Mouse (Mus musculus) limb, embryonic 13.5 days (tissue): ENCODE measurements around the gene Itih1. TPM values are rescaled to one million over a fixed set of nuclear protein-coding genes. Genes with fewer than 3 reads are reported as not detected.

Experiments used
- ATAC-seq: fragments of 200-750 bp; cut with Nextera tagmentation; 2 replicates; pipeline ENCODE4 v1.8.0; 2017; ENCODE audit warnings: low read depth, moderate number of reproducible peaks, moderate TSS enrichment; ENCODE audit not compliant: low FRiP score
- H3K27ac ChIP-seq: fragments of 300-500 bp; sonication (generic); 2 replicates; pipeline ENCODE4 v1.5.1; 2015; ENCODE audit warnings: inconsistent platforms, mild to moderate bottlenecking, moderate library complexity
- H3K27me3 ChIP-seq: fragments of 300-500 bp; sonication (generic); 2 replicates; pipeline ENCODE4 v1.6.1; 2015; ENCODE audit warnings: mild to moderate bottlenecking, inconsistent platforms
- H3K36me3 ChIP-seq: fragments of 300-500 bp; sonication (generic); 2 replicates; pipeline ENCODE4 v1.6.1; 2015; ENCODE audit warnings: inconsistent platforms, mild to moderate bottlenecking, moderate library complexity
- H3K4me1 ChIP-seq: fragments of 300-500 bp; sonication (generic); 2 replicates; pipeline ENCODE4 v1.6.1; 2015; ENCODE audit warnings: inconsistent platforms
- H3K4me2 ChIP-seq: fragments of 300-500 bp; sonication (generic); replicated peaks from 2 replicates; pipeline ENCODE4 v1.6.1; 2015; ENCODE audit warnings: inconsistent platforms, mild to moderate bottlenecking, moderate library complexity
- H3K4me3 ChIP-seq: fragments of 300-500 bp; sonication (generic); 2 replicates; pipeline ENCODE4 v1.5.1; 2015; ENCODE audit warnings: moderate library complexity, mild to moderate bottlenecking, inconsistent platforms
- H3K9ac ChIP-seq: fragments of 300-500 bp; sonication (generic); 2 replicates; pipeline ENCODE4 v1.6.1; 2015; ENCODE audit warnings: mild to moderate bottlenecking, inconsistent platforms
- H3K9me3 ChIP-seq: fragments of 300-500 bp; sonication (generic); 2 replicates; pipeline ENCODE4 v1.6.1; 2016; ENCODE audit warnings: inconsistent platforms
- WGBS: fragments of 180-500 bp; shearing (Covaris S2); methylation state at CpG from one replicate; pipeline ENCODE4 v1.1.7; 2015; 5-methylcytosine and 5-hydroxymethylcytosine counted together
- polyA plus RNA-seq: library from polyadenylated mRNA; unstranded; fragments of >200 nt; fragmentation: Nextera tagmentation; extraction: Ambion mirVana; gene quantifications from 2 replicates; pipeline ENCODE4 v1.2.1, GENCODE M21; 2015

Itih1 gene
- polyA plus RNA-seq, 1 experiment from 2014 or later, result not detected

GRCm38 (mm10) chr14:30902628-30903027 lies 40.5 kb downstream of the Itih1 start:
- no peak for ATAC-seq
- H3K4me3 ChIP-seq, result no peak overlapping the region
- no peaks in the 10 kb centered on the region for H3K36me3 ChIP-seq
- H3K27me3 ChIP-seq, result no peaks in the 10 kb centered on the region
- H3K9me3 ChIP-seq, result no peaks in the 10 kb centered on the region
- WGBS, result 89% methylated on average over 5 of the region's 5 CpGs
- no peak overlapping the region for H3K4me2 ChIP-seq
- H3K27ac ChIP-seq, result no peak overlapping the region
- no peaks in the 10 kb centered on the region for H3K4me1 ChIP-seq
- H3K9ac ChIP-seq, result no peak overlapping the region

DNA sequence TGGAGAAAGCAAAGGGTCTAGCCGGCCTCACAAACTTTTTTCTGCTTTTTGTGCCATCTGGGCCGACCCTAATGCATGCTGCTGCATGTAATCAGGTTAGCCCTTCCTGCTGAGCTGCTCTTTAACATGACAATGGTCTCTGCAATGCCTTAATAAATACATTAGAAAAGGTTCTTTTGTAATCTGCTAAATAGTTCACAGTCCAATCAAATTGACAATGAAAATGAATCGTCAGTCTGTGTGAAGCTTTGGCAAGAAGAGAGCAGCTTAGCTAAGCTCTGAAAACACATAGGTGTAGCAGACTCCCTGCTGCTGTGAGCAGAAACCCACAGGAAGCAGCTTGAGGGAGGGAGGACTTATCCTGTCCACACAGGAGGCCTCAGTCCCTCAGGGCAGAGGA lies 43.1 kb downstream of the Itih1 start:
- ATAC-seq, result no peak
- Histone ChIP-seq H3K36me3 (no peaks in the 10 kb centered on the region), H3K9me3 (no peaks in the 10 kb centered on the region), H3K4me2 (no peak overlapping the region), H3K27me3 (no peaks in the 10 kb centered on the region), H3K27ac (no peak overlapping the region), H3K4me3 (no peak overlapping the region), H3K4me1 (no peaks in the 10 kb centered on the region), H3K9ac (no peak overlapping the region)
- WGBS, result 72% methylated on average over 3 of the region's 3 CpGs

- peak overlapping the region; percentile 40 for H3K4me2 ChIP-seq
- peaks cover 8% of the 10 kb centered on the region; the same call in 1 of the 2 replicates for H3K4me1 ChIP-seq
Measured at GRCm38 (mm10) chr14:30888271-30888732, 54.8 kb downstream of the Itih1 start.

DNA sequence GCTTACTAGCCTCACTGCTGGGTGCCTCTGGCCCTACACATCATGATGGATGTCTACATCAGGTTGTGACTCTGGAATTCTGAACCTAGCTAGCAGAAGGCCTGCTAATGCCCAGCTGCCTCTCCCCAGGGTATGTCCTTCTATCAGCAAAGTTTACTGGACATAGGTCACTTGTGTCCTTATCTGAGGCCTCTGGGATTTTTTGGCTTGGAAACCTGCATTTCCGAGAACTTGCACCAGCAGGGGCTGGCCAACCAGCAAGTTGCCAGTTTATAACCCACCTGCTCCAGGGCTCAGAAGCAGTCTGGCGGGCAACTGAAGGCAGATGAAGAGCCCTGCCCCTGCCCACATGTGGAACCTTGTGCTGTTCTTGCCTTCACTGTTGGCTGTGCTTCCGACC lies 56.9 kb downstream of the Itih1 start, which contains the start of gene Itih4:
Gene Itih4, plus strand, starts transcription at position 273 of the 400 bp plus-strand sequence.
- Histone ChIP-seq H3K4me2 (no peak within 1 kb of the TSS), H3K4me1 (peaks cover 8% of the 10 kb centered on the region; the same call in 1 of the 2 replicates), H3K36me3 (no peaks in the 10 kb centered on the region), H3K27me3 (no peaks in the 10 kb centered on the region), H3K27ac (no peak within 1 kb of the TSS), H3K9ac (no peak within 1 kb of the TSS), H3K9me3 (no peaks in the 10 kb centered on the region), H3K4me3 (no peak within 1 kb of the TSS)
- ATAC-seq, result no peak
- WGBS, result 83% methylated on average over 3 of the region's 3 CpGs

More at GRCm38 (mm10) chr14:30888271-30888732, 54.8 kb downstream of the Itih1 start:
- H3K9me3 ChIP-seq, result no peaks in the 10 kb centered on the region
- no peak overlapping the region for H3K9ac ChIP-seq
- ATAC-seq, result no peak; the same call in 1 of the 2 replicates
- no peak overlapping the region for H3K27ac ChIP-seq
- H3K27me3 ChIP-seq, result no peaks in the 10 kb centered on the region
- WGBS, result 17% methylated on average over 9 of the region's 9 CpGs
- H3K36me3 ChIP-seq, result no peaks in the 10 kb centered on the region
- no peak overlapping the region for H3K4me3 ChIP-seq

GRCm38 (mm10) chr14:30885298-30885697 lies 57.8 kb downstream of the Itih1 start:
- WGBS, result 18% methylated on average over 3 of the region's 3 CpGs
- H3K36me3 ChIP-seq, result no peaks in the 10 kb centered on the region

GRCm38 (mm10) chr14:30881718-30882108 lies 61.4 kb downstream of the Itih1 start:
- Histone ChIP-seq H3K4me1 (peaks cover 14% of the 10 kb centered on the region), H3K4me3 (no peak overlapping the region), H3K27ac (no peak overlapping the region), H3K27me3 (no peaks in the 10 kb centered on the region), H3K4me2 (no peak overlapping the region), H3K9me3 (no peaks in the 10 kb centered on the region), H3K9ac (no peak overlapping the region), H3K36me3 (peaks cover 13% of the 10 kb centered on the region)
- 79% methylated on average over 3 of the region's 3 CpGs for WGBS
- ATAC-seq, result no peak

More at GRCm38 (mm10) chr14:30885298-30885697, 57.8 kb downstream of the Itih1 start:
- H3K27me3 ChIP-seq, result no peaks in the 10 kb centered on the region
- H3K4me3 ChIP-seq, result no peak overlapping the region
- H3K4me1 ChIP-seq, result peaks cover 8% of the 10 kb centered on the region; the same call in 1 of the 2 replicates
- ATAC-seq, result no peak
- H3K4me2 ChIP-seq, result no peak overlapping the region
- no peak overlapping the region for H3K27ac ChIP-seq
- no peaks in the 10 kb centered on the region for H3K9me3 ChIP-seq
- no peak overlapping the region for H3K9ac ChIP-seq

DNA sequence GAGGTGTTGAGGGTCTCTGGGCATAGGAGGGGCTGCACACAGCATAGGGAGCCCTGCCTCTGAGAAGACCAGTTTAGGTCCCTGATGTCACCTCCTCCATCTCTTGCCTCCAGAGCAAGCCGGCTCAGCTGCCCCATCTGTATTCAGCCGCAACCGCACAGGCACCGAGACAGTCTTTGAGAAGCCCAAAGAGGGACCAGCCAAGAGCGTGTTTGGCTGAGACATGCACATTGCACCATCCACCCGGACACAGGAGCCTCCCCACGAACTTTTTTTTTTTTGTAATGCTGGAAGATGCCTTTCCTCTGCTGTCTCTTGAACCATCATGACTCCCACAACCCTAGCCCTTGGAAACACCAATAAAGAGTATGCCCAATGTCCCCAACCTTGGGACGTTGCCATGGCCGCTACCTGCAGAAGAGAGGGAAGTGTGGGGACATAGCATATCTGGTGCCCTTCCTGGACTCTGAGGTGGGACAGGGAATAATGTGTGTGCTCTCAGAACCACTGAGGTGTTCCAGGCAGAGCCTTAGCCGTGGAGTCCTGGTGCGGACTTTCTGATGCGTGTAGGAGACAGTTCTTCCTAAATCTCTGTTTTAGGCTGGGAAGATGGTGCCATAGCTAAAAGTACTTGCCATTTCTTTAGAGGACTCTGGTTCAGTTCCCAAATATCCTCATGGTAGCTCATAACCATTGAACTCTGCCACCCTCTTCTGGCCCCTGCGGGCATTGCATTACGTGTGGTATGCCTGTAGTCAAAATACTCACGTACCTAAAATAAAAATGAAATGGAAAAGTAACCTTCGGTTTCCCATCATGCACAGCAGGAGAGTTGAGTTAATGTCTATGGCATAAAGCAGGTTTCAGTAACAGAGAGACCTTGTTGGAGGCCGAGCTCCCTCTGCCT lies 62.0 kb downstream of the Itih1 start:
- H3K4me2 ChIP-seq, result no peak overlapping the region
- WGBS, result 85% methylated on average over 17 of the region's 17 CpGs

GRCm38 (mm10) chr14:30880251-30880650 lies 62.8 kb downstream of the Itih1 start:
- no peak overlapping the region for H3K4me3 ChIP-seq
- WGBS, result 76% methylated on average over 8 of the region's 8 CpGs
- no peaks in the 10 kb centered on the region for H3K9me3 ChIP-seq
- H3K27me3 ChIP-seq, result no peaks in the 10 kb centered on the region
- no peak overlapping the region for H3K4me2 ChIP-seq
- H3K27ac ChIP-seq, result no peak overlapping the region; the same call in 1 of the 2 replicates
- H3K9ac ChIP-seq, result no peak overlapping the region
- peaks cover 27% of the 10 kb centered on the region for H3K36me3 ChIP-seq
- peaks cover 14% of the 10 kb centered on the region for H3K4me1 ChIP-seq
- no peak for ATAC-seq

More for the DNA sequence above, 62.0 kb downstream of the Itih1 start:
- no peaks in the 10 kb centered on the region for H3K27me3 ChIP-seq
- peaks cover 19% of the 10 kb centered on the region for H3K36me3 ChIP-seq
- peaks cover 14% of the 10 kb centered on the region for H3K4me1 ChIP-seq
- H3K4me3 ChIP-seq, result no peak overlapping the region
- H3K9ac ChIP-seq, result no peak overlapping the region
- no peak overlapping the region for H3K27ac ChIP-seq
- no peaks in the 10 kb centered on the region for H3K9me3 ChIP-seq
- ATAC-seq, result no peak

DNA sequence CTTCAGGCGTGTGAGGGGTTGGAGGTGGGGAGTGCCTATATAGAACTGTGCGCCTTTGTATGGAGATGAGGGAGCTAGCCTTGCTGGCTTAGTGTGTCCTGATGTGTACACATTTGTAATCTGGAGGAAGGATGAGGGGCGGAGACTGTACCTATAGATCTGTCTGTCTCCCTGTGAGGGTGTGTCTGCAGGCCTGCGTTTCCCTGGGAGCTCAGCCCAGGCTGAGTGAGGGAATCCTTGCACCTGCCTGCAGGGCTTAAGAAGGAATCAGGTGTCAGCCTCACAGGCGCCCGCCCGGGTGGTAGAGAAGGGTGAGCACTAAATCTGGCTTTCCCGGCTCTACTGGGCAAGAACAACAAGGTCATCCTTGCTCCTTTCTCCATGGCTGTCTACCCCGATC lies 63.3 kb downstream of the Itih1 start:
- Histone ChIP-seq H3K36me3 (peaks cover 30% of the 10 kb centered on the region), H3K9me3 (no peaks in the 10 kb centered on the region), H3K9ac (no peak overlapping the region), H3K4me3 (no peak overlapping the region), H3K4me1 (peaks cover 14% of the 10 kb centered on the region), H3K27me3 (no peaks in the 10 kb centered on the region), H3K27ac (no peak overlapping the region), H3K4me2 (no peak overlapping the region)
- peak; percentile 62 for ATAC-seq
- 60% methylated on average over 9 of the region's 9 CpGs for WGBS

Other genes starting within 250 kb of the Itih1 start
- gene Sfmbt1, start 228.4 kb downstream of the Itih1 start, polyA plus RNA-seq, result 15.3 and 15.5 TPM in 2 replicates
- 30.4 and 32.4 TPM in 2 replicates for gene Tmem110, start 117.7 kb downstream of the Itih1 start, polyA plus RNA-seq
- gene Mustn1, start 64.1 kb downstream of the Itih1 start, polyA plus RNA-seq, result 13.1 and 13.9 TPM in 2 replicates
- 0.06 TPM in 2 replicates for gene Itih4, start 56.8 kb downstream of the Itih1 start, polyA plus RNA-seq
- gene Itih3, start 19.5 kb downstream of the Itih1 start, polyA plus RNA-seq, result 0.06 and 0.47 TPM in 2 replicates
- 15.0 and 15.7 TPM in 2 replicates for gene Nek4, start 8.1 kb upstream of the Itih1 start, polyA plus RNA-seq
- 64.8 and 67.2 TPM in 2 replicates for gene Glt8d1, start 58.1 kb upstream of the Itih1 start, polyA plus RNA-seq
- 398 and 413 TPM in 2 replicates for gene Spcs1, start 58.4 kb upstream of the Itih1 start, polyA plus RNA-seq
- gene Pbrm1, start 75.8 kb upstream of the Itih1 start, polyA plus RNA-seq, result 148 and 156 TPM in 2 replicates
- gene Gnl3, start 75.9 kb upstream of the Itih1 start, polyA plus RNA-seq, result 115 and 120 TPM in 2 replicates
- 68.5 and 70.1 TPM in 2 replicates for gene Smim4, start 185.7 kb upstream of the Itih1 start, polyA plus RNA-seq
- gene Nt5dc2, start 187.8 kb upstream of the Itih1 start, polyA plus RNA-seq, result 341 and 354 TPM in 2 replicates
- 26.2 and 29.4 TPM in 2 replicates for gene Stab1, start 225.4 kb upstream of the Itih1 start, polyA plus RNA-seq